Mouse (Mus musculus): ENCODE measurements at regions not wholly inside any gene's neighbourhood (a gene's known extent, or its start where the extent isn't known, plus 50 kb on each side); places are given as distances from the start of the nearest gene placed in this dataset.
"Not testable (repeated sequence)": the region's sequence is repeated elsewhere in the genome, so short reads cannot be mapped to it uniquely, and the experiment has no call there.

DNA sequence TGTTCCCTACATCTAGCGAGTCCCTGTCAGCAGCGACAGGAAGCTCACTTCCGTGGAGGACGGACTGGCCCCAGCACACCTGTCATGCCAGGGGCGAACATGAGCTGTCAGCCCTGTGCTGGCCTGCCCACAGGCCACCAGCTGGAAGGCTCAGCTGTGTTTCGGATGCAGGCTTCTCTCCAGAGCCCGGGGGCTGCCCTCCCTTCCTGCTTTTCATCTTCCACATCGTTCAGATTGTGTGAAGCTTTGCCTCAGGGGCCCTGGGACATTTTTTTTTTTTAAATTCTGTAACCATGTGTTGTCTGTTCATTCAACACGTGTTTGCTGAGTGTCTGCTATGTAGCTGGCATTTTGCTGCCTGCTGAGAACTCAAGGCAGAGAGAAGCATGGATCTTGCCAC lies 167.2 kb downstream of the Csl start:
- Histone ChIP-seq H3K4me2 (replicated peaks) (no peak overlapping the region), H3K9ac (no peak overlapping the region), H3K4me3 (replicated peaks) (no peak overlapping the region), H3K27ac (no peak overlapping the region), H3K27me3 (replicated peaks) (no peaks in the 10 kb centered on the region), H3K4me1 (replicated peaks) (no peaks in the 10 kb centered on the region), H3K36me3 (no peaks in the 10 kb centered on the region), H3K9me3 (no peaks in the 10 kb centered on the region)
- ATAC-seq, result no peak
- WGBS, result 29% methylated on average over 9 of the region's 9 CpGs

DNA sequence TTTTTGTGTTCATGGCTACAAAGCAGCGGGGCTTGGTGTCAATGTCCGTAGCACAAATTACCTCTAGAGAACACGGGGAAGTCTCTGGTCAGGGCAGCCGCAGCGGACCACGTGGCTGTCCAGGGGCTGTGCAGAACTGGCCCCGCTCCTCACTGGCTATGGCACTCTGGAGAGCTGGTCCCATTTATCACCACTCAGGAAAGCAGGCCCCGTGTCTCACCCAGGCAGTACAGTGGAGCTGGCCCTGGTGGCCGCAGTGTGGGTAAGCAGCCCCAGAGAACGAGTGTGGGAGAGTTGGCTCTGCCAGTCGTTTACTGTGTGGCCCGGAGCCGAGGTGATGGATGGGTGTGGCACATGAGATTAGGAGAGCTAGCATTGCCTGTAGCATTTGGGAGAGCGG lies 163.8 kb downstream of the Csl start:
- H3K36me3 ChIP-seq, result no peaks in the 10 kb centered on the region
- WGBS, result 76% methylated on average over 14 of the region's 14 CpGs
- H3K27ac ChIP-seq, result no peak overlapping the region
- ATAC-seq, result no peak
- H3K4me2 ChIP-seq (replicated peaks), result no peak overlapping the region
- no peak overlapping the region for H3K4me3 ChIP-seq (replicated peaks)
- no peaks in the 10 kb centered on the region for H3K27me3 ChIP-seq (replicated peaks)
- H3K4me1 ChIP-seq (replicated peaks), result no peaks in the 10 kb centered on the region
- no peak overlapping the region for H3K9ac ChIP-seq
- H3K9me3 ChIP-seq, result no peaks in the 10 kb centered on the region

DNA sequence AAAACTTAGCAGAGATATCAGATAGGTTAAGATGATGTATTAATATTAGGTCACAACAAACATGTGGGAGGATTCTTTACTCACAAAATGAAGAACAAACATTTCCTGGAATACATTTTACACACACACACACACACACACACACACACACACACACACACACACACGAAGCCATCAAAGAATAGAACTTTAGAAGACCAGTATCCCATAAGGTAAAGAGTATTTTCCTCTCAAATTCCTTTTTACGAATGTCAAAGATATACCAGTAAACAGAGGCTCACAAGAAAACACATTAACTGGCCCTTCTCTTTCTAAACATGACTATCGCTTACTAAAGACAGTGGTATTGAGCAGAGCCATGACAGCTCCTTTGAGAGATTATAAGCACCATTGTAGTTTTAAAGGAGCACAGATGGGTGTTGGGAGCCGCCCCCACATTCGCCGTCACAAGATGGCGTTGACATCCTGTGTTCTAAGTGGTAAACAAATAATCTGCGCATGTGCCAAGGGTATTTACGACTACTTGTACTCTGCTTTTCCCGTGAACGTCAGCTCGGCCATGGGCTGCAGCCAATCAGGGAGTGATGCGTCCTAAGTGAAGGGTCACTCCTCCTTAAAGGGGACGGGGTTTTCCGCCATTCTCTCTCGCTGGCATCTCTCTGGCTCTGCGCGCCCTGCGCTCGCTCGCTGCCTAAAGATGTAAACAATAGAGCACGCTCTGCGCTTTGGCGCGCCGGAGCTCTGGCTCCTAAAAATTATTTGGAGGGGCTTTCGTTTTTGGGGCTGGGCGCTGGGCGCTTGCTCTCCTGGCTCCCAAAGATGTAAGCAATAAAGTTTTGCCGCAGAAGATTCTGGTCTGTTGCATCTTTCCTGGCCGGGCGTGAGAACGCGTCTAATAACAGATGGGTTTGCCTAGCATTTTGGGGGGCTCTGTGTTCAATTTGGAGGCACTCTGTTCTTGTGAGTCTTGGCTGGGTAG lies 160.0 kb downstream of the Csl start:
- peak; percentile 62; the same call in 1 of the 2 replicates for ATAC-seq
- not testable (repeated sequence) for H3K27me3 ChIP-seq (replicated peaks); H3K9ac ChIP-seq; H3K9me3 ChIP-seq; H3K36me3 ChIP-seq; H3K4me1 ChIP-seq (replicated peaks); H3K27ac ChIP-seq
- WGBS, result 53% methylated on average over 28 of the region's 34 CpGs
- Histone ChIP-seq H3K4me2 (replicated peaks) (peak overlapping the region; percentile 46), H3K4me3 (replicated peaks) (peak overlapping the region; percentile 23)

DNA sequence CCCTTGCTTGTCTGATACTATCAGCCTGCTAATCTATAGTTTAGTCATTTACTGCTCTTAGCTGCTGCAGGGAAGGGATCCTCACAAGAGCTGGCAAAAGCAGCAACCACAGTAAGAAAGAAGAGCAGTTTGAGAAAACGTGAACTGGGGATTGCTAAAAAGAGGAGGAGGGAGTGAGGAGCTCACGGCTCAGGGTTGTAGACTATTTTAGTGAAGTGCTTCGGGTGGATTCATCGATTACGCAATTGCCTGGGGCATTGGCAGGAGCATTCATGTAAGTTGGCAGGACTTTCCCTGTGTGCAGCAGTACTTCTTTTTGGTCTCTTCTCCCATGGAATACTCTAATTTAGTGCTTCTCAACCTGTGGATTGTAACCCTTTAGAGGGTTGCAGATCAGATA lies 157.1 kb downstream of the Csl start:
- Histone ChIP-seq H3K9ac (no peak overlapping the region), H3K36me3 (no peaks in the 10 kb centered on the region), H3K27ac (no peak overlapping the region), H3K9me3 (no peaks in the 10 kb centered on the region), H3K27me3 (replicated peaks) (no peaks in the 10 kb centered on the region), H3K4me1 (replicated peaks) (no peaks in the 10 kb centered on the region), H3K4me2 (replicated peaks) (no peak overlapping the region), H3K4me3 (replicated peaks) (no peak overlapping the region)
- ATAC-seq, result no peak
- 75% methylated on average over 5 of the region's 5 CpGs for WGBS

- no peak for ATAC-seq
- Histone ChIP-seq H3K27me3 (replicated peaks) (no peaks in the 10 kb centered on the region), H3K27ac (no peak overlapping the region), H3K4me3 (replicated peaks) (no peak overlapping the region), H3K9ac (no peak overlapping the region), H3K36me3 (no peaks in the 10 kb centered on the region), H3K4me2 (replicated peaks) (no peak overlapping the region), H3K4me1 (replicated peaks) (no peaks in the 10 kb centered on the region), H3K9me3 (no peaks in the 10 kb centered on the region)
- WGBS, result 83% methylated on average over 1 of the region's 1 CpGs
Measured at GRCm38 (mm10) chr10:99604172-99604571, 155.3 kb downstream of the Csl start.

GRCm38 (mm10) chr10:99608477-99608876 lies 151.0 kb downstream of the Csl start:
- Histone ChIP-seq H3K27ac (no peak overlapping the region), H3K36me3 (no peaks in the 10 kb centered on the region), H3K27me3 (replicated peaks) (no peaks in the 10 kb centered on the region), H3K4me2 (replicated peaks) (no peak overlapping the region), H3K9me3 (no peaks in the 10 kb centered on the region), H3K4me1 (replicated peaks) (no peaks in the 10 kb centered on the region), H3K4me3 (replicated peaks) (no peak overlapping the region), H3K9ac (no peak overlapping the region)
- no peak for ATAC-seq
- 85% methylated on average over 10 of the region's 10 CpGs for WGBS

- H3K4me2 ChIP-seq (replicated peaks), result no peak overlapping the region
- H3K36me3 ChIP-seq, result no peaks in the 10 kb centered on the region
- no peak overlapping the region for H3K27ac ChIP-seq
- ATAC-seq, result no peak
- no peak overlapping the region for H3K9ac ChIP-seq
- 91% methylated on average over 3 of the region's 3 CpGs for WGBS
- H3K4me3 ChIP-seq (replicated peaks), result no peak overlapping the region
- H3K4me1 ChIP-seq (replicated peaks), result no peaks in the 10 kb centered on the region
- H3K9me3 ChIP-seq, result no peaks in the 10 kb centered on the region
- no peaks in the 10 kb centered on the region for H3K27me3 ChIP-seq (replicated peaks)
Measured at GRCm38 (mm10) chr10:99609420-99609819, 150.0 kb downstream of the Csl start.

GRCm38 (mm10) chr10:99610890-99611289 lies 148.6 kb downstream of the Csl start:
- Histone ChIP-seq H3K4me3 (replicated peaks) (no peak overlapping the region), H3K9me3 (no peaks in the 10 kb centered on the region), H3K27ac (no peak overlapping the region), H3K4me2 (replicated peaks) (no peak overlapping the region), H3K36me3 (no peaks in the 10 kb centered on the region), H3K9ac (no peak overlapping the region), H3K27me3 (replicated peaks) (no peaks in the 10 kb centered on the region), H3K4me1 (replicated peaks) (no peaks in the 10 kb centered on the region)
- no peak for ATAC-seq
- 88% methylated on average over 4 of the region's 4 CpGs for WGBS

- WGBS, result 29% methylated on average over 7 of the region's 7 CpGs
- Histone ChIP-seq H3K9me3 (no peaks in the 10 kb centered on the region), H3K27me3 (replicated peaks) (no peaks in the 10 kb centered on the region), H3K4me1 (replicated peaks) (no peaks in the 10 kb centered on the region), H3K4me3 (replicated peaks) (no peak overlapping the region), H3K4me2 (replicated peaks) (peak overlapping the region; percentile 34), H3K27ac (peak overlapping the region; percentile 54), H3K9ac (no peak overlapping the region), H3K36me3 (no peaks in the 10 kb centered on the region)
- peak; percentile 95 for ATAC-seq
Measured at GRCm38 (mm10) chr10:99614392-99615249, 144.8 kb downstream of the Csl start.

- 67% methylated on average over 8 of the region's 8 CpGs for WGBS
- ATAC-seq, result peak; percentile 52; the same call in 1 of the 2 replicates
Measured at GRCm38 (mm10) chr10:99615371-99615770, 144.1 kb downstream of the Csl start.

DNA sequence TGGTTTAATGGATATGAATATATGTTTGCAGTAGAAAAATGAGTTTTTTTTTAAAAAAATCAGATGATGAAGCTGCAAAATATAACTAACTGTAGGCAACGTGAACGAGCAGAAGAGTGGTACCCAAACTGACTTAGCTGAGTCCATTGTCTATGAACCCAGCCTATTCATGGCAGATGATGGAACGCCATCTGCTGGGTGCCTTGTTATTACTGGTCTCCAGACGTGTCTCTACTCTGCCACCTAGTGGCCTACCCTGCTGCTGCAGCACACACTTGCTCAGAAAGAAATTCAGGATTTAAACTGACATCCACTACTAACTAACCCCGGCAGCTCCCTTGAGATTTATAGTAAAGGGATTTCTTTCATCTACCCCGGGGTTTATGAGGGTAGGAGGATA lies 143.7 kb downstream of the Csl start:
- ATAC-seq, result 0 out of 2 replicates have a peak, but pooled peaks have one; percentile 31
- WGBS, result 11% methylated on average over 6 of the region's 6 CpGs

More at GRCm38 (mm10) chr10:99615371-99615770, 144.1 kb downstream of the Csl start:
- peak overlapping the region; percentile 34; the same call in 1 of the 2 replicates for H3K4me2 ChIP-seq (replicated peaks)
- no peak overlapping the region for H3K4me3 ChIP-seq (replicated peaks)
- H3K9me3 ChIP-seq, result no peaks in the 10 kb centered on the region
- H3K27me3 ChIP-seq (replicated peaks), result no peaks in the 10 kb centered on the region
- no peaks in the 10 kb centered on the region for H3K4me1 ChIP-seq (replicated peaks)
- H3K9ac ChIP-seq, result no peak overlapping the region
- H3K36me3 ChIP-seq, result no peaks in the 10 kb centered on the region
- peak overlapping the region; percentile 45 for H3K27ac ChIP-seq

DNA sequence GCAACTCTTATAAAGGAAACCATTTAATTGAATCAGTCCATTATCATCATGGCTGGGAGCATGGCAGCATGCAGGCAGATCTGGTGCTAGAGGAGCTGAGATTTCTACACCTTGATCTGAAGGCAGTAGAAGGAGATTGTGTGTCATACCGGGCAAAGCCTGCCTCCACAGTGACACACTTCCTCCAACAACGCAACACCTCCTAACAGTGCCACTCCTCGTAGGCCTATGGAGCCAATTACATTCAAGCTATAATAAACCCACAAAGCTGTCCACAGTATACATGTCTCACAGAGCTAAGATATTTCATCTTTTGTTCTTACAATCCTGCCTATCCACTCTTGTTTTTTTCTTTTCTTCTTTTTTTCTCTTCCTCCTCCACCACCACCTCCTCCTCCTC lies 141.8 kb downstream of the Csl start:
- WGBS, result 84% methylated on average over 3 of the region's 3 CpGs
- no peaks in the 10 kb centered on the region for H3K4me1 ChIP-seq (replicated peaks)
- no peak for ATAC-seq

More for the DNA sequence above, 143.7 kb downstream of the Csl start:
- H3K9ac ChIP-seq, result no peak overlapping the region
- H3K27me3 ChIP-seq (replicated peaks), result no peaks in the 10 kb centered on the region
- H3K27ac ChIP-seq, result no peak overlapping the region
- H3K36me3 ChIP-seq, result no peaks in the 10 kb centered on the region
- no peaks in the 10 kb centered on the region for H3K9me3 ChIP-seq
- H3K4me2 ChIP-seq (replicated peaks), result 0 out of 2 replicates have a peak overlapping the region, but pooled peaks have one; percentile 22
- H3K4me1 ChIP-seq (replicated peaks), result no peaks in the 10 kb centered on the region
- H3K4me3 ChIP-seq (replicated peaks), result no peak overlapping the region

More for the DNA sequence above, 141.8 kb downstream of the Csl start:
- Histone ChIP-seq H3K27ac (no peak overlapping the region), H3K4me3 (replicated peaks) (no peak overlapping the region), H3K9ac (no peak overlapping the region), H3K36me3 (no peaks in the 10 kb centered on the region), H3K27me3 (replicated peaks) (no peaks in the 10 kb centered on the region), H3K4me2 (replicated peaks) (no peak overlapping the region), H3K9me3 (no peaks in the 10 kb centered on the region)

All from intestine, embryonic 15.5 days (tissue).